Mouse (Mus musculus): ENCODE measurements around the gene Olfr470.
"Not testable (repeated sequence)": the region's sequence is repeated elsewhere in the genome, so short reads cannot be mapped to it uniquely, and the experiment has no call there.

The Olfr470 gene

DNA sequence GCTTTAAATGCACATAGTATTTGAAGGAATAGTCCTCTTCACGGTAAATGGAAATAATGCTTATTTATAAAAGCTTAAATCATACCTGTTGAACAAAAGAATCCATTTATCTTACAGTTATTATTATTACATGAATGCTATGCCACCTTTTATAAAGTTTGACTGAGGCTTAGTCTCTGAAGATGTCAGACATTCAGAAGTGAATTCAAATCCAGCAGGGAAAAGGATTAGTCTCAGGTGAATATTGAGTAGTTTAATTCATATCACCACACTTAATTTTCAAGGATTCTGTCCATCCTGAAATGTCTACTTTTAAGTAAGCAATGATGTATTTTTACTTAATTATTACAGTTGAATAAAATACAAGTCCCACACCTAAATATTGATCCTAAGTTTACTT, at the start of gene Olfr470:
Olfr470 (minus strand) TSS at position 101 of the 400 bp plus-strand sequence.
- not testable (repeated sequence) for DNase-seq

DNA sequence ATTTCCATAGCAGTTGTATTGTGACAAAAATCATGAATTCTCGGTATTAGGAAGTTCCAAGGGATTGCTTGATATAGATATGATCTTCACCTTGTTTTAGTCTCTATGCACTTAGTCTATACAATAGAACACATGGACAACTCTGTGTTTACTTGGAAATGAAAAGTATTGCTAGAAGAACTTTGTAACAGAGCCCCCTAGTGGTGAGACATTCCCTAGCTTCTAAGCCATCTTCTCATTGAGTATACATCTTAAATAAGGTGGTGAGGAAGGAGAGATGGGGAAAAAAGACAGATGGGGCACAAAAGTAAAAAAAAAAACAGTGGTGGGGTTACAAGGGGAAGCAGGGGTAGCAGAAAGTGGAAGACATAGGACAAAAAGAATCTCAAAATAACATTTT, 5.6 kb downstream of the Olfr470 start:
- no peak for DNase-seq

DNA sequence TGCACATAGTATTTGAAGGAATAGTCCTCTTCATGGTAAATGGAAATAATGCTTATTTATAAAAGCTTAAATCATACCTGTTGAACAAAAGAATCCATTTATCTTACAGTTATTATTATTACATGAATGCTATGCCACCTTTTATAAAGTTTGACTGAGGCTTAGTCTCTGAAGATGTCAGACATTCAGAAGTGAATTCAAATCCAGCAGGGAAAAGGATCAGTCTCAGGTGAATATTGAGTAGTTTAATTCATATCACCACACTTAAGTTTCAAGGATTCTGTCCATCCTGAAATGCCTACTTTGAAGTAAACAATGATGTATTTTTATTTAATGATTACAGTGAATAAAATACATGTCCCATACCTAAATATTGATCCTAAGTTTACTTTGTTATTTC, 21.8 kb downstream of the Olfr470 start, which contains the start of gene Olfr469:
Olfr469 (minus strand) TSS at position 101 of the 400 bp plus-strand sequence.
- DNase-seq: not testable (repeated sequence)

DNA sequence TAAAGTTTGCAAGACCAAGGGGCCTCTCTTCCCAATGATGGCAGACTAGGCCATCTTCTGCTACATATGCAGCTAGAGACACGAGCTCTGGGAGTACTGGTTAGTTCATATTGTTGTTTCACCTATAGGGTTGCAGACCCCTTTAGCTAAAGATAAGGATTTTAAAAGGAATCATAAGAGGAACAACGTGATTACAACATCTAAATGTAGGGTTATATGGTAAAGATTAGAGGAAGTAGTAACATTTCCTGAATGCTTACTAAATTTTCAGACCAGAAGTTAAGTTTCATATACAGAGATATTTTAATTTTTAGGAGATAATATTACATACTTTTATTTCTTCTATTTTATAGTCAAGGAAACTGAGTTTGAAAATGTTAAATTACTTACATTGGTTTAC, 23.4 kb downstream of the Olfr470 start:
- DNase-seq: not testable (repeated sequence)

DNA sequence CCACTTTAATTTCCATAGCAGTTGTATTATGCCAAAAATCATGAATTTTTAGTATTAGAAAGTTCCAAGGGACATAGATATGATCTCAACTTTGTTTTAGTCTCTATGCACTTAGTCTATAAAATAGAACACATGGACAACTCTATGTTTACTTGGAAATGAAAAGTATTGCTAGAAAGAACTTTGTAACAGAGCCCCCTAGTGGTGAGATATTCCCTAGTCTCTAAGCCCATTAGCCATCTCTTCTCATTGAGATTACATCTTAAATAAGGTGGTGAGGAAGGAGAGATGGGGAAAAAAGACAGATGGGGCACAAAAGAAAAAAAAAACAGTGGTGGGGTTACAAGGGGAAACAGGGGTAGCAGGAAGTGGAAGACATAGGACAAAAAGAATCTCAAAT, 27.8 kb downstream of the Olfr470 start:
- no peak for DNase-seq

DNA sequence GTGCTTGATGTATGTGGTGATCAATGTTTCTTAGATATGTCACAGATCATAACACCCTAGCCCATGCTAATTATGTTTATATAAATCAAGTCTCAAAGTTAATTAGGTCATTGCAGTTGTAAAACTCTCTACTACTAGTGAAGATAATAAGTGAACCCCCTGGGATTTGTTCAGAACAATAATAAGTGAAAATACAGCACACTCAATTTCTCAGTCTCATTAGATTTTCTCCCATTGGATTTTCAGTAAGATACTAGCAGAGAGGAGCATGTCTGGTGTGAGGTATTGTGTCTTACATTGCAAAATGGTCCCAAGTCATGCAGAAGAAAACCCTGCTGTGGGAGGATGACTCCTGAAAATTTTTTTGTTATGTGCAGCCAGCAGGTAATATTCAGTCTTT, 35.3 kb downstream of the Olfr470 start, which contains the start of gene Olfr467:
Olfr467 (plus strand) TSS at position 301 of the 400 bp plus-strand sequence.
- DNase-seq: no peak

DNA sequence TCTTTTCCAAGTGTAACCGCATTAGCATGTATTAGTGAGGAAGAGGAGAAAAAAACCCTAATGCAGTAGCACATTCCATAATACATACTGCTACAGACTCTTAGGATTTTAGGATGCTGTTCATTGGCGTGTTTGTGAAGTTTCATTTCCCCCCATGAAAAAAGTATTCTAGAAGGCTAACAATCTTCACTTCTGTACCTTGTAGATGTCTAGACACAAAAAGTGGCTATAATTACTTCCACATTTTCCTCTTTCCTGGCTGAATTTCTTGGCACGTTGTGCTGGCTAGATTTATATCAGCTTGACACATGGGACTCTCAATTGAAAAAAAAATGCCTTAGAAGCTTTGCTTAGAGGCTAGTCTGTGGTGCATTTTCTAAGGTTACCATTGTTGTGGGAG, 45.2 kb downstream of the Olfr470 start:
- DNase-seq: no peak

DNA sequence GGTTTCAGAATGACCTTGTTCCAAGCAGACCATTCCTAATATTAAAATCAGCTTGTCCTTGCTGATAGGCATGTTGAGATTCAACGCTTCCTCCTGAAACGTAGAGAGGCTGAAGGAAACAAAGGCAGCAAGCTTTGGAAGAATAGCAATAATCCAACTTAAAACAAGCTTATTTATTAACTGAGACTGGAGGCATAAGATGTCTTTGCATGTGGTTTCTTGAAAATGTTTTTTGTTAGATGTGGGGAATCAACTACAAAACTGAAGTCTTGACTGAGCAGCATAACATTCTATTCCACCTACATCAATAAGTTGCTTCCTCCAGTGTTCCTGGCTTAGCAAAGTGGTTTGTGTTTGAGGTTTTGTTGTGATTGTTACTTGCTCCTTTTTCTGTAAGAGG, 46.2 kb downstream of the Olfr470 start, which contains the start of gene Ovch2:
Ovch2 (minus strand) TSS at position 101 of the 400 bp plus-strand sequence.
- no peak for DNase-seq

DNA sequence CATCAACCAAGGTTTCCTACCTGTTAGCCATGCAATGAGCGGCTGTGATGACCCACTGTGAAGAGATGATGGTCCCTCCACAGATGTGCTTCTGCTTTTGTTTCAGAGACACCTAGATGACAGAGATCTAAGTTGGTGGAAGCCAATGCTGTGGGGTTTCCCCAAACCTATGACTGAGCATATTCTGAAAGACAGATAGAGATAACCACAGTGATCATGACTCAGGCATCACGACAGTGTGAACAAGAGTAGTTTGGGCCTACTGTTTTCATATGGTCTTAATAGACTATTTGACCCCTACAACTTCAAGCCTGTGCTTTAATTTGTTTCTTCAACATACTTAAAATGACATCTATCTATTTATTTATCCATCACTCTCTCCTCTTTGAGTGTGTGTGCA, 50.8 kb downstream of the Olfr470 start:
- no peak for DNase-seq

All from cerebellum, adult 11 months (tissue).